Mouse (Mus musculus): ENCODE data around the gene Atxn7. TPM values are rescaled to one million over a fixed set of nuclear protein-coding genes. Genes with fewer than 3 reads are reported as not detected.

Atxn7 gene
- total RNA-seq, 1 experiment from 2014 or later, result 36.9 TPM

- ATAC-seq (replicated peaks; ENCODE audit: insufficient number of reproducible peaks, low FRiP score, low TSS enrichment, poor library complexity, severe bottlenecking), result no peak
These were observed 10.5 kb downstream of the Atxn7 start for GRCm38 (mm10) chr14:13971644-13972234.

DNA sequence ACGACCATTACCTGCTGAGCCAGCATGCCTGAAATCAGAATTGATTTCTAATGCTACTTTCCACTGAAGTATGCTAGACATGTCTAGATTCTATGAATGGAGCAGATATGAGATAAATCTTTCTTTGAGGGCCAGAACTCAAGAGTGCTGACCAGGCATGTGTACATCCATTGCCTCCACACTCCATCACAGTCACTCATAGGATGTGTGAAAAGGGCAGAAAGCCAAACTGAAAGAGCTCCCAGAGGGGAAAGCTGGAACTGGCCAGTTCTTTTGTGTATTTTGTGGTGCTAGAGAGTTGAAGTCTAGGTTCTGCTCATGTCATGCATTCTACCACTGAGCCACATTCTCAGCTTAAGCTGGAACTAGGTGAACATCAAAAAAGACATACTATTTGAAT, 16.3 kb downstream of the Atxn7 start:
- ATAC-seq (replicated peaks; ENCODE audit: insufficient number of reproducible peaks, low FRiP score, low TSS enrichment, poor library complexity, severe bottlenecking), result no peak

GRCm38 (mm10) chr14:13981286-13981685, 20.0 kb downstream of the Atxn7 start:
- ATAC-seq (replicated peaks; ENCODE audit: insufficient number of reproducible peaks, low FRiP score, low TSS enrichment, poor library complexity, severe bottlenecking), result peak; percentile 84

- ATAC-seq (replicated peaks; ENCODE audit: insufficient number of reproducible peaks, low FRiP score, low TSS enrichment, poor library complexity, severe bottlenecking), result no peak
These were observed 20.9 kb downstream of the Atxn7 start for GRCm38 (mm10) chr14:13982174-13982573.

DNA sequence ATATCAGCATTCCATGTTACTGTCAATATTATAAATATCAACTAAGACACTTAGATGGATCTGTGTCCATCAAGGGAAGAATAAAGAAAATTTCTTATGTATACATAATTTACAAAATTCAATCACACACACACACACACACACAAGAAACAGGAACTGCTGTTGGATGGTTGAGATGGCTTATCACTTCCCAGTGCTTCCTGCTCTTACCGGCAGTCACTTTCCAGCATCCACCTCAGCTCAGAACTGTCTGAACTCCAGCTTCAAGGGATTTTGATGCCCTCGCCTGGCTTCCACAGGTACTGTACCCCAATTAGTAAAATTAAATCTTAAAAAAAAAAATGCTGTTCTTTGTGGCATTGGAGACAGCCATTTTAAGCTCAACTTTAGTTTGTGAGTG, 27.2 kb downstream of the Atxn7 start:
- ATAC-seq (replicated peaks; ENCODE audit: insufficient number of reproducible peaks, low FRiP score, low TSS enrichment, poor library complexity, severe bottlenecking), result no peak

GRCm38 (mm10) chr14:13990741-13991140, 29.5 kb downstream of the Atxn7 start:
- no peak for ATAC-seq (replicated peaks; ENCODE audit: insufficient number of reproducible peaks, low FRiP score, low TSS enrichment, poor library complexity, severe bottlenecking)

DNA sequence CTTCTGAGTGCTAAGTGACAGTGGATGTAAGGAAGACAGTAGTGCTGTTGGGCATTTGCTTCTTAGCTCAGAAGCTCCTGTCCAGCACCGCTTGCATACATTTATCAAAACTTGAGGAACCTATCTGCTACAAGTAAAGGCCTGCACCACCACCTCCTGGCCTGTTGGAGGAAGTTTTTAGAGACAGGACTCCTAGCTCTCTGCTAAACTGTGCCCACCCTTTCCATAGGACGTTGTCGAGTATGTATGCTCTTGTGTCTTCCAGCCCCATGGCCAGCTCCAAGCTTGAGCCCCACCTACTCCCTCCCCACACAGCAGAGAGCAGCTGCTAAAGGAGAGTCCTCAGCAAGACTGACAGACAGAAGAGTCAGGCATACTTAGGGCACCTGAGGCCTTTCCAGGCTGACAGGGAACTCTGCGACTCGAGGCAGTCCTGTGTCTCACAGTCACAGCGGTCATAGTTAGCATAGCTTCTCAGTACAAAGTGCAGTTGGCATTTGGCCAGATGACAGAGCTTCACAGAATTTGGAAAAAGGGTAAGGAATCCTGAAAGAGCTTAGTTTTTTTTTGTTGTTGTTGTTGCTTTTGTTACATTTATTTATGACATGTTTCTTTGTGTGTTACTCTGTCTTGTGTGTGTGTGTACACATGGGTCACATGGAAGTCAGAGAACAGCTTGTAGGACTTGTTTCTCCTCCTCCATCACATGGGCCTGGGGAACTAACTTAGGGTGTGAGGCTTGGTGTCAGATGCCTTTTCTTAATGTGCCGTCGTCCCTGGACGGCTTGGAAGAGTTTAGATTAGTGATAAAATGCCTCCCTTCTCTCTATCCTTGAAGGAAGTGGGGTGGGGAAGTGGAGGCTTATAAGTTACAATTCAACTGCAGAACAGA, 34.2 kb downstream of the Atxn7 start:
- ATAC-seq (replicated peaks; ENCODE audit: insufficient number of reproducible peaks, low FRiP score, low TSS enrichment, poor library complexity, severe bottlenecking), result no peak

GRCm38 (mm10) chr14:14002771-14003170, 41.5 kb downstream of the Atxn7 start:
- ATAC-seq (replicated peaks; ENCODE audit: insufficient number of reproducible peaks, low FRiP score, low TSS enrichment, poor library complexity, severe bottlenecking), result no peak

- no peak for ATAC-seq (replicated peaks; ENCODE audit: insufficient number of reproducible peaks, low FRiP score, low TSS enrichment, poor library complexity, severe bottlenecking)
These were observed 48.5 kb downstream of the Atxn7 start for GRCm38 (mm10) chr14:14009712-14010111.

GRCm38 (mm10) chr14:14012383-14013251, 51.4 kb downstream of the Atxn7 start:
- ATAC-seq (replicated peaks; ENCODE audit: insufficient number of reproducible peaks, low FRiP score, low TSS enrichment, poor library complexity, severe bottlenecking), result peak; percentile 82

DNA sequence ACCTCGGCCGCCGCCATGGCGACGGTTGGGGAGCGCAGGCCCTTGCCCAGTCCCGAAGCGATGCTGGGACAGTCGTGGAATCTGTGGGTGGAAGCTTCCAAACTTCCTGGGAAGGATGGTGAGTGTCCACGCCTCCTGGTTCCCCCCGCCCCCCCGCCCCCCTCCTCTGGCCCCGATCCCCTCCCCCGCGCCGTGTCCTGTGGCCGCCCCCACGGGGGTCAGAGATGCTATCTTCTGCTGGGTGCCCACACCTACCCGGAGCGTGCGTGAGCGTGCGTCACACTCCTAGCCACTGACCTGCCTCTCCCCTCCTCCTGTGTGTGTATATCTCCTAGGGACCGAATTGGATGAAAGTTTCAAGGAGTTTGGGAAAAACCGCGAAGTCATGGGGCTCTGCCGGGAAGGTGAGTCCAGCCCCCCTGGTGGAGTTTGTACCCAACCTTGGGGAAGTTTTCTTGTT, 52.0 kb downstream of the Atxn7 start:
- peak; percentile 51 for ATAC-seq (replicated peaks; ENCODE audit: insufficient number of reproducible peaks, low FRiP score, low TSS enrichment, poor library complexity, severe bottlenecking)

DNA sequence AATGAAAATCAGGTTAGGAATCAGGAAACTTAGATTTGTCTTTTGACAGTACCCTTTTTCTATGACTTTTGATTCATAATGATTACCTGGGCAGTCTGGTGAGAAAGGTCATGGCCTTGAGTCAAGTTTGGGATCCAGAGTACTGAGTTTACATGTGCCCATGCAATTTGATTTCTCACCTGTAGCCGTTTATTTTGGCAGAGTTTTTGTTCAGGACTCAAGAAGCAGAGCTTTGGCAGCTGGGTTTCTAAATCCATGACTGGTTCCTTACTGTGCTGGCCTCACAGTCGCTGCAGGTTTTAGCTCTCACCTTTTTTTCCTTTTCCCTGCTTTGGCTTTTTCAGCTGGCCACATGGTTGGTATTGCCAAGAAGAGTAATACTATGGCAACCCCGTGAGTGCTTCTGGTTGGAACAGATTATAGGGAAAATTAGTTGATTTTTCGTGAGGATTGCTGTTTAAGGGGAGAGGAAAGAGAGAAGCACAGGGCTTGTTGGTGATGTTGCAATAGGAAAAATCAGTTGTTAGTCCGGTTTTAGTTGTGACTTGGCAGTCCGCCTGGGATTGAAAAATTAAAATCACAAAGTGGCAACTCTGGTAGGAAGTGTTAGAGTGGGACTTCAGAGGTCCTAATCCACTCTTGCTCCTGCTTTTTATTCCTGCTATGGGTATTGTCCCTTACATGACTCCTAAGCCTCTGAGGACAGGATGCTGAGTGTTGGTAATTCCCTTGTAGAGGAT, 53.6 kb downstream of the Atxn7 start:
- no peak for ATAC-seq (replicated peaks; ENCODE audit: insufficient number of reproducible peaks, low FRiP score, low TSS enrichment, poor library complexity, severe bottlenecking)

GRCm38 (mm10) chr14:14019155-14019894, 58.1 kb downstream of the Atxn7 start:
- peak; percentile 64 for ATAC-seq (replicated peaks; ENCODE audit: insufficient number of reproducible peaks, low FRiP score, low TSS enrichment, poor library complexity, severe bottlenecking)

- ATAC-seq (replicated peaks; ENCODE audit: insufficient number of reproducible peaks, low FRiP score, low TSS enrichment, poor library complexity, severe bottlenecking), result no peak
These were observed 60.0 kb downstream of the Atxn7 start for GRCm38 (mm10) chr14:14021244-14021643.

DNA sequence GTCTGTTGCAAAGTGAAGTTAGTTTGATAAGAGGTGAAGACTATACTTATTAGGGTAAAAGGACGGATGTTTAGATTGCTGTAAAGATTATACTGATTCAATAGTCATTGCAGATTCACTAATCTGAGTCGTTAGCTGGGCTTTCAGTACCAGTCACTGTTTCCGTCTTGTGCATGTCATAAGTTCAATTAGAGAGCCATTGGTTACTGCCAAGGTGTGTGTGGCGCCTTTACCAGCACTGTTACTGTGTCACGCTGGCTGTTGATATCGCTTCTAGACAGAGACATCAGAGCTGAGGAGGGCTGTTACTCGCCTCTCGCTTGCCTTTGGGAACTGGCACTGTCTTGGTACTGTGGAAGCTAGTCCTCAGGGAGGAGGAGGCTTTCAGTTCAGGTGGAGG, 64.6 kb downstream of the Atxn7 start:
- no peak for ATAC-seq (replicated peaks; ENCODE audit: insufficient number of reproducible peaks, low FRiP score, low TSS enrichment, poor library complexity, severe bottlenecking)

DNA sequence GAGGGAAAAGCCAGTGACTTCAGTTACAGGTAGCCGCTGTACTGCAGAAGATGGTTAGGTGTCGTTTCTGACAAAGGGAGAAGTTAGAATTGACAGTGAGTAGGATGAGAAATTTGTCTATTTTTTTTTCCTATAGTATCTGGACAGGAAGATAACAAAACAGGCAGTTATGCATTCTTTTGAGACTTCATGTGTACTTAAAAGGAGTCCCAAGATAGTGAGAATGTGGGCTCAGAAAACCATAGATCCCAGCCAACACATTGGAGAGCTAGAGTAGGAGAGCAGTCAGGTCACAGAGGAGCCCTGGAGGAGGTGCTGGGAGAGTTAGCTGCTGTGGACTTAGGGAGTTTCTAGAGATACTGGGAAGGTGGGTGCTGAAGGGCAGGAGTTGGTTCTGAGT, 69.4 kb downstream of the Atxn7 start:
- no peak for ATAC-seq (replicated peaks; ENCODE audit: insufficient number of reproducible peaks, low FRiP score, low TSS enrichment, poor library complexity, severe bottlenecking)

- no peak for ATAC-seq (replicated peaks; ENCODE audit: insufficient number of reproducible peaks, low FRiP score, low TSS enrichment, poor library complexity, severe bottlenecking)
These were observed 71.6 kb downstream of the Atxn7 start for GRCm38 (mm10) chr14:14032842-14033241.

GRCm38 (mm10) chr14:14036352-14036751, 75.1 kb downstream of the Atxn7 start:
- no peak for ATAC-seq (replicated peaks; ENCODE audit: insufficient number of reproducible peaks, low FRiP score, low TSS enrichment, poor library complexity, severe bottlenecking)
